Mouse (Mus musculus) G1E (cell line): ENCODE measurements around the gene Bmpr1b.

Source experiments
- CTCF ChIP-seq: IDR thresholded peaks from 2 replicates; pipeline ENCODE4 v1.5.1; 2012; ENCODE audit warnings: low read depth, low read length, inconsistent platforms, mixed read lengths
- GATA1 ChIP-seq: IDR thresholded peaks from 2 replicates; pipeline ENCODE4 v1.6.1; 2012; ENCODE audit warnings: borderline replicate concordance, low read length, inconsistent platforms, mixed read lengths
- GATA2 ChIP-seq: IDR thresholded peaks from 2 replicates; pipeline ENCODE4 v1.6.1; 2012; ENCODE audit warnings: low read depth, low read length, inconsistent platforms, borderline replicate concordance
- TAL1 ChIP-seq: conservative IDR thresholded peaks from 2 replicates; pipeline ENCODE4 v1.6.1; 2012; ENCODE audit warnings: low read depth, low read length, inconsistent platforms, mixed read lengths

- TF ChIP-seq CTCF (no peak), TAL1 (no peak), GATA1 (no peak), GATA2 (no peak)
Observed at GRCm38 (mm10) chr3:142206316-142206715, 37.1 kb upstream of the Bmpr1b start.
